Mouse (Mus musculus): ENCODE measurements at regions not wholly inside any gene's neighbourhood (a gene's known extent, or its start where the extent isn't known, plus 50 kb on each side); places are given as distances from the start of the nearest gene placed in this dataset.

GRCm38 (mm10) chr9:61279044-61279543, 93.1 kb upstream of the Tle3 start:
- Histone ChIP-seq H3K27me3 (replicated peaks) (no peaks in the 10 kb centered on the region), H3K27ac (ENCODE audit: insufficient read depth, low read depth) (no peak overlapping the region)
- dilution Hi-C loops (cut with MboI; ENCODE audit: extremely low pct_ligation_motif_present, extremely low pct_unique_long_range_greater_than_20kb, low sequenced_read_pairs): no loop called here

GRCm38 (mm10) chr9:61280856-61281582, 91.1 kb upstream of the Tle3 start:
- Histone ChIP-seq H3K79me2 (replicated peaks; ENCODE audit: control insufficient read depth, extremely low read depth, insufficient read depth, poor library complexity, severe bottlenecking) (no peaks in the 10 kb centered on the region), H3K4me1 (ENCODE audit: control insufficient read depth in 1 of 2, insufficient read depth in 2 of 2) (peaks cover 0 to 14% of the 10 kb centered on the region in 2 experiments; a peak in 2 of 4 replicates), H3K27ac (ENCODE audit: insufficient read depth, low read depth) (no peak overlapping the region), H3K27me3 (replicated peaks) (no peaks in the 10 kb centered on the region), H3K4me2 (ENCODE audit: insufficient read depth, low read depth, poor library complexity, severe bottlenecking) (no peak overlapping the region), H3K9me3 (replicated peaks; ENCODE audit: low read length) (no peaks in the 10 kb centered on the region), H3K4me3 (replicated peaks in 1 of 3; ENCODE audit: low read depth in 2 of 3, low read length in 2 of 3, poor library complexity in 1 of 3) (no peak overlapping the region), H3K9ac (ENCODE audit: insufficient read depth, low read depth) (no peak overlapping the region), H3K36me3 (replicated peaks in 1 of 2; ENCODE audit: control insufficient read depth in 1 of 2, insufficient read depth in 1 of 2, low read length in 1 of 2) (no peaks in the 10 kb centered on the region)
- in situ Hi-C loops (cut with MboI; ENCODE audit: low pct_ligation_motif_present, low pct_unique_long_range_greater_than_20kb, low sequenced_read_pairs) (loop anchor here (25.0 kb wide), 1 partner anchor 219 kb away; no protein-coding TSS in a partner anchor), dilution Hi-C loops (cut with MboI; ENCODE audit: extremely low pct_ligation_motif_present, extremely low pct_unique_long_range_greater_than_20kb, low sequenced_read_pairs) (no loop called here)
- no peak for DNase-seq (ENCODE audit: extremely low read depth)
- no peak for TF ChIP-seq KAT2A (IDR thresholded peaks at IDR 0.05; ENCODE audit: insufficient replicate concordance, low read length)
- TF ChIP-seq GABPA (IDR thresholded peaks at IDR 0.05; ENCODE audit: insufficient replicate concordance, low read depth, low read length): no peak
- TF ChIP-seq POLR2A (IDR thresholded peaks at IDR 0.05; ENCODE audit: low read depth, low read length): no peak
- no peak for TF ChIP-seq SMC3 (IDR thresholded peaks at IDR 0.05; ENCODE audit: low read depth, low read length)
- no peak for TF ChIP-seq TCF12 (IDR thresholded peaks at IDR 0.05; ENCODE audit: low read depth, low read length)
- no peak for TF ChIP-seq HCFC1 (IDR thresholded peaks at IDR 0.05; ENCODE audit: low read depth, low read length)
- TF ChIP-seq NELFE (IDR thresholded peaks at IDR 0.05; ENCODE audit: low read depth, low read length): no peak
- no peak for TF ChIP-seq MAX (IDR thresholded peaks at IDR 0.05; ENCODE audit: low read length)
- no peak for TF ChIP-seq MXI1 (IDR thresholded peaks at IDR 0.05; ENCODE audit: low read depth, low read length)
- TF ChIP-seq CHD2 (IDR thresholded peaks at IDR 0.05; ENCODE audit: low read length): no peak
- TF ChIP-seq POLR2AphosphoS2 (IDR thresholded peaks at IDR 0.05; ENCODE audit: low read depth, low read length): no peak

More at GRCm38 (mm10) chr9:61279044-61279543, 93.1 kb upstream of the Tle3 start:
- Histone ChIP-seq H3K4me2 (ENCODE audit: insufficient read depth, low read depth, poor library complexity, severe bottlenecking) (no peak overlapping the region), H3K4me1 (ENCODE audit: control insufficient read depth in 1 of 2, insufficient read depth in 2 of 2) (peaks cover 0 to 14% of the 10 kb centered on the region in 2 experiments; a peak in 2 of 4 replicates), H3K9me3 (replicated peaks; ENCODE audit: low read length) (no peaks in the 10 kb centered on the region), H3K36me3 (replicated peaks in 1 of 2; ENCODE audit: control insufficient read depth in 1 of 2, insufficient read depth in 1 of 2, low read length in 1 of 2) (no peaks in the 10 kb centered on the region), H3K4me3 (replicated peaks in 1 of 3; ENCODE audit: low read depth in 2 of 3, low read length in 2 of 3, poor library complexity in 1 of 3) (no peak overlapping the region), H3K9ac (ENCODE audit: insufficient read depth, low read depth) (no peak overlapping the region), H3K79me2 (replicated peaks; ENCODE audit: control insufficient read depth, extremely low read depth, insufficient read depth, poor library complexity, severe bottlenecking) (no peaks in the 10 kb centered on the region)
- DNase-seq (ENCODE audit: extremely low read depth): no peak
- TF ChIP-seq PAX5 (IDR thresholded peaks at IDR 0.05; ENCODE audit: low read length) (no peak), CTCF (conservative IDR thresholded peaks at IDR 0.05 in 1 of 2, IDR thresholded peaks at IDR 0.05 in 1 of 2; ENCODE audit: low read depth in 2 of 2, low read length in 2 of 2) (no peak), CHD1 (IDR thresholded peaks at IDR 0.05; ENCODE audit: low read depth, low read length) (no peak), RAD21 (IDR thresholded peaks at IDR 0.05; ENCODE audit: low read depth, low read length) (no peak), MAX (IDR thresholded peaks at IDR 0.05; ENCODE audit: low read length) (no peak), JUND (conservative IDR thresholded peaks at IDR 0.05; ENCODE audit: low read depth, low read length) (no peak), KAT2A (IDR thresholded peaks at IDR 0.05; ENCODE audit: insufficient replicate concordance, low read length) (no peak), SMC3 (IDR thresholded peaks at IDR 0.05; ENCODE audit: low read depth, low read length) (no peak), NELFE (IDR thresholded peaks at IDR 0.05; ENCODE audit: low read depth, low read length) (no peak), SIN3A (IDR thresholded peaks at IDR 0.05; ENCODE audit: low read length) (no peak), BHLHE40 (IDR thresholded peaks at IDR 0.05; ENCODE audit: low read depth, low read length) (no peak), MAFK (IDR thresholded peaks at IDR 0.05; ENCODE audit: insufficient replicate concordance, low read length) (no peak)
- in situ Hi-C loops (cut with MboI; ENCODE audit: low pct_ligation_motif_present, low pct_unique_long_range_greater_than_20kb, low sequenced_read_pairs): loop anchor here (25.0 kb wide), 1 partner anchor 217 kb away; no protein-coding TSS in a partner anchor
